Mouse (Mus musculus) myocyte (in vitro differentiated cells): ENCODE data around the gene Fabp2. TPM values are rescaled to one million over a fixed set of nuclear protein-coding genes. Genes with fewer than 3 reads are reported as not detected.

Source experiments
- H3K27me3 ChIP-seq: one replicate; pipeline ENCODE4 v1.6.1; 2011; ENCODE audit not compliant: control insufficient read depth, insufficient read depth, insufficient read length
- H3K36me3 ChIP-seq: one replicate; pipeline ENCODE4 v1.6.1; 2011; ENCODE audit not compliant: control insufficient read depth, insufficient read depth
- H3K4me2 ChIP-seq: one replicate; pipeline ENCODE4 v1.6.1; 2011; ENCODE audit warnings: low read depth, control low read depth
- H3K4me3 ChIP-seq: one replicate; pipeline ENCODE4 v1.5.1; 2011; ENCODE audit warnings: mild to moderate bottlenecking, control low read depth, moderate library complexity
- H3K79me2 ChIP-seq: one replicate; pipeline ENCODE4 v1.6.1; 2011; ENCODE audit not compliant: control insufficient read depth, insufficient read depth
- H3ac ChIP-seq: one replicate; pipeline ENCODE4 v1.6.1; 2011; ENCODE audit not compliant: control insufficient read depth, insufficient read length
- CEBPB ChIP-seq: IDR thresholded peaks from 2 replicates; pipeline ENCODE4 v1.6.1; 2011; ENCODE audit warnings: mild to moderate bottlenecking, moderate library complexity; ENCODE audit not compliant: poor library complexity, insufficient read depth, severe bottlenecking
- E2F4 ChIP-seq: IDR thresholded peaks from one replicate; pipeline ENCODE4 v1.6.1; 2011; ENCODE audit warnings: mild to moderate bottlenecking, control low read depth, moderate library complexity; ENCODE audit not compliant: insufficient read depth
- MAX ChIP-seq: IDR thresholded peaks from one replicate; pipeline ENCODE4 v1.6.1; 2011; ENCODE audit warnings: low read depth, mild to moderate bottlenecking, control low read depth
- MYOD1 ChIP-seq, 3 experiments: IDR thresholded peaks; one replicate each; pipeline ENCODE4 v1.6.1; 2011; ENCODE audit warnings: control low read depth in 2 of 3, low read depth in 2 of 3, mild to moderate bottlenecking in 2 of 3, moderate library complexity in 1 of 3; ENCODE audit not compliant: insufficient read length in 2 of 3, control insufficient read depth in 1 of 3
- MYOG ChIP-seq, 3 experiments: IDR thresholded peaks; one replicate each; pipeline ENCODE4 v1.6.1; 2011; ENCODE audit warnings: control low read depth in 2 of 3, low read depth in 2 of 3, mild to moderate bottlenecking in 2 of 3; ENCODE audit not compliant: insufficient read length in 2 of 3, control insufficient read depth in 1 of 3, insufficient read depth in 1 of 3
- POLR2A ChIP-seq: IDR thresholded peaks from one replicate; pipeline ENCODE4 v1.6.1; 2011; ENCODE audit warnings: low read depth, mild to moderate bottlenecking, control low read depth, moderate library complexity; ENCODE audit not compliant: insufficient read length
- POLR2AphosphoS2 ChIP-seq: IDR thresholded peaks from one replicate; pipeline ENCODE4 v1.6.1; 2011; ENCODE audit warnings: low read depth, control low read depth; ENCODE audit not compliant: insufficient read length
- REST ChIP-seq: IDR thresholded peaks from one replicate; pipeline ENCODE4 v1.6.1; 2011; ENCODE audit warnings: mild to moderate bottlenecking, control low read depth, moderate library complexity; ENCODE audit not compliant: insufficient read depth, insufficient read length
- SRF ChIP-seq: IDR thresholded peaks from one replicate; pipeline ENCODE4 v1.6.1; 2011; ENCODE audit warnings: low read depth; ENCODE audit not compliant: control insufficient read depth, insufficient read length
- TCF12 ChIP-seq: IDR thresholded peaks from one replicate; pipeline ENCODE4 v1.6.1; 2011; ENCODE audit warnings: mild to moderate bottlenecking, control low read depth; ENCODE audit not compliant: poor library complexity, insufficient read depth, severe bottlenecking
- TCF3 ChIP-seq: IDR thresholded peaks from one replicate; pipeline ENCODE4 v1.6.1; 2011; ENCODE audit warnings: low read depth, control low read depth; ENCODE audit not compliant: insufficient read length
- USF1 ChIP-seq: IDR thresholded peaks from one replicate; pipeline ENCODE4 v1.6.1; 2011; ENCODE audit warnings: low read depth, mild to moderate bottlenecking, control low read depth, moderate library complexity
- polyA plus RNA-seq: library from polyadenylated mRNA; unstranded; fragments of >200 nt; fragmentation: generic; extraction: Trizol; gene quantifications from one replicate; pipeline ENCODE4 v1.2.1, GENCODE M21; 2012; ENCODE audit warnings: missing spikeins

Fabp2 gene
- polyA plus RNA-seq, 1 experiment: not detected

DNA sequence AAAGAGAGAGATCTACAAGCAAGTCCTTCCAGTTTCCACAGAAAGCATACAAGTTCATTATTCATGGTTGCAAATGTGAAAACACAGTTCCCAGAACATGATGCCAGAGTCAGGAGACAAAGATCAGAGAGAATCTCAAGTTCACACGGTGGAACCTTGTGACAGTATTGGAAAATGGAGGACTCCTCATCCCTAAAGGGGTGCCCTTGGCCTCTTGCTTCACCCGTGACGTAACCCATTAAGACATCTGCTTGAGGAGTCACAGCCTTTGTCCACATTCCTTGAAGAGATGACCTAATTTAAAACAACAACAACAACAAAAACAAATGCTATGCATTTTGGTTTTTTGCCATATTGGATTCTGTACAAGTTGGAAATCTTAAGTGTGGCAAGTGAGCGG lies 29.8 kb upstream of the Fabp2 start:
- Histone ChIP-seq H3K4me3 (no peak overlapping the region), H3K27me3 (no peaks in the 10 kb centered on the region), H3K36me3 (no peaks in the 10 kb centered on the region), H3ac (no peak overlapping the region), H3K4me2 (no peak overlapping the region), H3K79me2 (no peaks in the 10 kb centered on the region)
- TF ChIP-seq TCF12 (no peak), MAX (no peak), TCF3 (no peak), USF1 (no peak), MYOD1 (IDR thresholded peaks at IDR 0.05; ENCODE audit: control insufficient read depth in 1 of 3, insufficient read length in 2 of 3, low read depth in 2 of 3) (no peak), E2F4 (no peak), CEBPB (no peak)

DNA sequence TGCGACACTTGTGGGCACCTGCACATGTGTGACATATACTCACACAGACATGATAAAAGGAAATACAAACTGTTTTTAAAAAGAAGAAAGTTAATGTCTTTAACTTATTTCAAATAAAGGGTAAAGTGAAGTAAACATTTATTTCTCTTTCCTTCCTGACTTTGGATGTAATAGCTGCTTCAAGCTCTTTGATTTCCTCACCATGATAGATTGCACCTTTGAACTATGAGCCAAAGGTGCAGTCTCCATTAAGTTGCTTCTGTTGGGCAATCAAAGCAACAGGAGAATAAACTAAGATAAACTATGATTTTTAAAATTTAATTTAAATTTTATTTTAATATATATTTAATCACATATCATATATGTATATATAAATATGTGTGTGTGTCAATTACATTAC lies 26.6 kb upstream of the Fabp2 start:
- Histone ChIP-seq H3ac (no peak overlapping the region), H3K36me3 (no peaks in the 10 kb centered on the region), H3K27me3 (no peaks in the 10 kb centered on the region), H3K4me2 (no peak overlapping the region), H3K79me2 (no peaks in the 10 kb centered on the region), H3K4me3 (no peak overlapping the region)
- TF ChIP-seq POLR2AphosphoS2 (no peak), CEBPB (no peak), MYOG (IDR thresholded peaks at IDR 0.05; ENCODE audit: control insufficient read depth in 1 of 3, insufficient read depth in 1 of 3, insufficient read length in 2 of 3, low read depth in 2 of 3) (no peak), POLR2A (no peak), MYOD1 (IDR thresholded peaks at IDR 0.05; ENCODE audit: control insufficient read depth in 1 of 3, insufficient read length in 2 of 3, low read depth in 2 of 3) (no peak), E2F4 (no peak), USF1 (no peak), REST (no peak), MAX (no peak), TCF12 (no peak), TCF3 (no peak), SRF (no peak)

- Histone ChIP-seq H3K36me3 (no peaks in the 10 kb centered on the region), H3K4me3 (no peak overlapping the region), H3ac (no peak overlapping the region), H3K79me2 (no peaks in the 10 kb centered on the region), H3K27me3 (no peaks in the 10 kb centered on the region), H3K4me2 (no peak overlapping the region)
- no peak for TF ChIP-seq POLR2A
- no peak for TF ChIP-seq TCF3
- no peak for TF ChIP-seq REST
- TF ChIP-seq USF1: no peak
- no peak for TF ChIP-seq CEBPB
- no peak for TF ChIP-seq POLR2AphosphoS2
- no peak for TF ChIP-seq SRF
- no peak for TF ChIP-seq MYOD1 (IDR thresholded peaks at IDR 0.05; ENCODE audit: control insufficient read depth in 1 of 3, insufficient read length in 2 of 3, low read depth in 2 of 3)
- TF ChIP-seq MAX: no peak
- TF ChIP-seq TCF12: no peak
- no peak for TF ChIP-seq MYOG (IDR thresholded peaks at IDR 0.05; ENCODE audit: control insufficient read depth in 1 of 3, insufficient read depth in 1 of 3, insufficient read length in 2 of 3, low read depth in 2 of 3)
- no peak for TF ChIP-seq E2F4
These were observed 23.3 kb upstream of the Fabp2 start for GRCm38 (mm10) chr3:122871596-122871995.

DNA sequence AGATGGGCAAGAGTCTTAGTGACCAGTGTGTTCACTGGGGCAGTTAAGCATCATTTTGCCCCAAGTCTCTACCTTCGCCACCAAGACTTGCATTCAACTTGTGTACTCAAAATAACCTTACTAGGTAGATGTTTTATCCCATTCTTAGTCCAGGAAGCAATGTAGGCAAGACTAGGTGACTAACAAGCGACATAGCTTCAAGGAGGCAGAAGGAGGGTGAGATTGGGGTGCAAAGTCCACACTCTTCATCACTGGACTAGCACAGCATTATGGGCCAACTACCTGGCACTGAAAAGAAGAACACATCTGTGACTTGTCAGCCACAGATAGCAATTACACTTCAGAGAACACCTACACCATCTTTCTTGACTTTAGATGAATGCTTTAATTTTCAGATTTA lies 18.0 kb upstream of the Fabp2 start:
- Histone ChIP-seq H3ac (no peak overlapping the region), H3K79me2 (no peaks in the 10 kb centered on the region), H3K4me3 (no peak overlapping the region), H3K4me2 (no peak overlapping the region), H3K36me3 (no peaks in the 10 kb centered on the region), H3K27me3 (no peaks in the 10 kb centered on the region)
- TF ChIP-seq TCF3: no peak
- no peak for TF ChIP-seq MAX
- no peak for TF ChIP-seq REST
- no peak for TF ChIP-seq CEBPB
- no peak for TF ChIP-seq POLR2AphosphoS2

DNA sequence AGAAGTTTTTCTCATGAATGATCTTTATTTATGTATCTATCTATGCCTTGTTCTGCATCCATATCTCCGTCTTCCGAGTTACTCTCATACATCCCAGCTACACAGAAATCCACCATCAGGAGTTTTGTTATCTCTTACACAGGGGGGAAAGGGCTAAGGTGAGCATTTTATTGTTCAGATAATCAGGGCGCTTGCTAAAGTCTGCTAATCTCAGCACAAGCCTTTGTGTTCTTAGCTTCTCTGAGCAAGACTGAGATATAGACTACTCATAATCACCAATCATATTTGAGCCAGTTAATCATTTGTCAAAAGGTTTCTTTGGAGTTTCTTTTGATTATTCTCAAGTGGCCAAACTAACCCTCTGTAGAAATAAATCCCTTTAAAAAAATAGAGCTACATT lies 17.3 kb upstream of the Fabp2 start:
- no peaks in the 10 kb centered on the region for H3K27me3 ChIP-seq
- H3K79me2 ChIP-seq: no peaks in the 10 kb centered on the region
- no peak overlapping the region for H3K4me2 ChIP-seq
- H3K4me3 ChIP-seq: no peak overlapping the region
- H3ac ChIP-seq: no peak overlapping the region
- no peaks in the 10 kb centered on the region for H3K36me3 ChIP-seq
- TF ChIP-seq TCF12 (no peak), SRF (no peak), MYOD1 (IDR thresholded peaks at IDR 0.05; ENCODE audit: control insufficient read depth in 1 of 3, insufficient read length in 2 of 3, low read depth in 2 of 3) (no peak), POLR2AphosphoS2 (no peak), E2F4 (no peak), REST (no peak), MYOG (IDR thresholded peaks at IDR 0.05; ENCODE audit: control insufficient read depth in 1 of 3, insufficient read depth in 1 of 3, insufficient read length in 2 of 3, low read depth in 2 of 3) (no peak), POLR2A (no peak), MAX (no peak), CEBPB (no peak)
